Mouse (Mus musculus) forebrain, postnatal 0 days (tissue): ENCODE measurements around the gene Ddb1. TPM values are rescaled to one million over a fixed set of nuclear protein-coding genes. Genes with fewer than 3 reads are reported as not detected.

Source experiments
- ATAC-seq: fragments of 200-750 bp; cut with Nextera tagmentation; 2 replicates; pipeline ENCODE4 v1.8.0; 2017; ENCODE audit warnings: mild to moderate bottlenecking, moderate library complexity
- DNase-seq: peaks from one replicate; pipeline ENCODE4 v3.0.0-alpha.2; 2015
- H3K27ac ChIP-seq: fragments of 300-500 bp; sonication (generic); 2 replicates; pipeline ENCODE4 v1.5.1; 2014; ENCODE audit warnings: low read depth, mild to moderate bottlenecking, antibody characterized with exemption, low read length, moderate library complexity, mixed read lengths
- H3K27me3 ChIP-seq: fragments of 300-500 bp; sonication (generic); 2 replicates; pipeline ENCODE4 v1.6.1; 2014; ENCODE audit warnings: mild to moderate bottlenecking, low read length, mixed read lengths; ENCODE audit not compliant: insufficient read depth
- H3K36me3 ChIP-seq: fragments of 300-500 bp; sonication (generic); 2 replicates; pipeline ENCODE4 v1.6.1; 2014; ENCODE audit warnings: mild to moderate bottlenecking, moderate library complexity; ENCODE audit not compliant: insufficient read depth
- H3K4me1 ChIP-seq: fragments of 300-500 bp; sonication (generic); 2 replicates; pipeline ENCODE4 v1.6.1; 2014; ENCODE audit warnings: antibody characterized with exemption; ENCODE audit not compliant: insufficient read depth
- H3K4me2 ChIP-seq: fragments of 300-500 bp; sonication (generic); 2 replicates; pipeline ENCODE4 v1.6.1; 2014; ENCODE audit warnings: low read depth, mild to moderate bottlenecking, moderate library complexity
- H3K4me3 ChIP-seq: fragments of 300-500 bp; sonication (generic); 2 replicates; pipeline ENCODE4 v1.5.1; 2014; ENCODE audit warnings: low read depth, low read length, mixed read lengths
- H3K9ac ChIP-seq: fragments of 300-500 bp; sonication (generic); 2 replicates; pipeline ENCODE4 v1.6.1; 2014; ENCODE audit warnings: mild to moderate bottlenecking
- H3K9me3 ChIP-seq: fragments of 300-500 bp; sonication (generic); 2 replicates; pipeline ENCODE4 v1.6.1; 2016; ENCODE audit warnings: low read length
- CTCF ChIP-seq: sonication (generic); IDR thresholded peaks from 2 replicates; pipeline ENCODE4 v1.5.1; 2016; ENCODE audit warnings: antibody characterized with exemption, control low read depth, low read depth
- WGBS: fragments of 180-500 bp; shearing (Covaris S2); extraction: QIAGEN DNeasy Blood & Tissue Kit; methylation state at CpG from one replicate; pipeline ENCODE4 v1.1.7; 2014; 5-methylcytosine and 5-hydroxymethylcytosine counted together
- polyA plus RNA-seq: library from polyadenylated mRNA; unstranded; fragments of >200 nt; fragmentation: Nextera tagmentation; extraction: Ambion mirVana; gene quantifications from 2 replicates; pipeline ENCODE4 v1.2.1, GENCODE M21; 2015
- total RNA-seq: library from RNA; depleted of rRNA; stranded (reverse); fragments of >200 nt; gene quantifications from 2 replicates; pipeline ENCODE4 v1.2.3, GENCODE M21; 2014

Ddb1 gene
- total and polyA plus RNA-seq, 2 experiments from 2014 or later, result 145 to 273 TPM

DNA sequence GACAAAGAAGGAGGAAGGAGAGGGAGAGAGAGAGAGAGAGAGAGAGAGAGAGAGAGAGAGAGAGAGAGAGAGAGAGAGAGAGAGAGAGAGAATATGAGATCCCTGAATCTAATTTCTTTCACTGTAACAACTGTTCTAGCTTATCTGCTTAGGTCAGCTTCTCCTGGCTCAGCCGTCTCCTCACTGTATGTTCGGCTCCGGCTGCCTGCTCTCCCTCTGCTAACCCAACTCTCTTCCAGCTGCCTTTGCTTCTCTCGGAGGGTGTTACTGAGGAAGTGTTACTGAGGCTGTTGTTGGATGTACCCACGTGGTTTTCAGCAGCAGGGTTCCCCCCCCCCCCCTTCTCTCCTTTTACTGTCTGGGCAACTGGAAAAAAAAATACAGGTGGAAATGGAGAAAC lies 35.0 kb downstream of the Ddb1 start:
- TF ChIP-seq CTCF, result no peak
- ATAC-seq, result peak; percentile 57
- 21% methylated on average over 5 of the region's 5 CpGs for WGBS
- H3K4me3 ChIP-seq, result no peak overlapping the region
- H3K9me3 ChIP-seq, result no peaks in the 10 kb centered on the region
- H3K27ac ChIP-seq, result no peak overlapping the region
- no peak overlapping the region for H3K9ac ChIP-seq
- H3K4me2 ChIP-seq, result no peak overlapping the region
- peaks cover 3% of the 10 kb centered on the region; the same call in 1 of the 2 replicates for H3K4me1 ChIP-seq
- DNase-seq, result no peak
- H3K27me3 ChIP-seq, result no peaks in the 10 kb centered on the region
- no peaks in the 10 kb centered on the region for H3K36me3 ChIP-seq

DNA sequence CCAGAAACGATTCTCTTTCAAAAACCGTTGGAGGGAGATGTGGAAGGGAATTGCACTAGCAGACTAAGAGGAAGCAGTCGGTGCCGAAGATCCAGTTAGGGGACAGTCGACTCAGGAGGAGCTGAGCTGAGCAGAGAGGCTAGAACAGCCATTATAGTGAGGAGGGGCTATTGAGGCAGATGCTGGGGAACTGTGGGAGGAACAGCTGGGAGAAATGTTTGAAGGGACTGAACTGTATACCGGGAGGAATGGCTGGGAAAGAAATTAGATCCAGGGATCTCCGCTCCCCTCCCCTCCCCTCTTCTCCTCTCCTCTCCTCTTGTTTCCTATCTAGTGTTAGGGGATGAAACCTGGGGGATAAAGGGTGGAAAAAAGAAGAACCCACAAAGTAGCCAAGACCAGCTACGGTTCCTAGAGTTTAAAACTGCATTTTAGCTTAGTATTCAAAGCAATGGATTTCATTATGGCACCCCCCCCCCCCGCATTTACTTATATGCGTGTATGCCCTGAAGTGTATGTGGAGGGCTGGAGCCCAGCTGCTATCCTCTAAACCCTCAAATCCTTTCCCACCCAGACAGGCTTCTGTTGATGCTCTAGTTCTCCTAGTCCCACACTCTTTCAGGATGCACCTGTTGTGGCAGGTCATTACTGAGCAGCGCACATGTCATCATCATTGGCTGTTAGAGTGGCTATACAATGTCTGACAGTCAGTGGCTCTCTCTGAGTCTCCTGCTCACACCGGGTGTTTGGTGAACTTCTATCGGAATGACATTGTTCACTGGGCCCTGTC lies 35.7 kb downstream of the Ddb1 start:
- H3K27me3 ChIP-seq, result no peaks in the 10 kb centered on the region
- no peak overlapping the region for H3K4me2 ChIP-seq
- H3K27ac ChIP-seq, result no peak overlapping the region
- no peak overlapping the region for H3K4me3 ChIP-seq
- no peaks in the 10 kb centered on the region for H3K4me1 ChIP-seq
- H3K9me3 ChIP-seq, result no peaks in the 10 kb centered on the region
- 0 out of 2 replicates have a peak, but pooled peaks have one; percentile 38 for ATAC-seq
- TF ChIP-seq CTCF, result no peak
- H3K9ac ChIP-seq, result no peak overlapping the region
- no peaks in the 10 kb centered on the region for H3K36me3 ChIP-seq
- 52% methylated on average over 13 of the region's 13 CpGs for WGBS
- no peak for DNase-seq

DNA sequence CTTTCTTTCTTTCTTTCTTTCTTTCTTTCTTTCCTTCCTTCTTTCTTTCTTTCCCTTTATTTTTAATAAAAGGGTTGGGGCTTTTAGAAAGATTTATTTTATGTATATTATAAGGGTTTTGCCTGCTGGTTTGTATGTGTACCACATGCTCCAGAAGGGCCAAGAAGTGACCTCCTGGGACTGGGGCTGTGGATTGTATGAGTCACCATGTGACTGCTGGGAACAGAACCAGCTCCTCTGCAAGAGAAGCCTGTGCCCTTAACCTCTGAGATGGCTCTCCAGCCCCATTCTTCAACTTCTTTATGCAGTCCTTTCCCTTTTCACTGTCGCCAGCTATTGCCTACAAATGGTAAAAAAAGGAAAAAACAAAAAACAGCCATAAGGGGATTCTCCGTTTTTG lies 40.5 kb downstream of the Ddb1 start:
- ATAC-seq (no peak), DNase-seq (no peak)
- no peaks in the 10 kb centered on the region for H3K27me3 ChIP-seq
- no peak overlapping the region for H3K4me3 ChIP-seq
- TF ChIP-seq CTCF, result no peak
- H3K4me1 ChIP-seq, result no peaks in the 10 kb centered on the region
- no peak overlapping the region for H3K4me2 ChIP-seq
- no peaks in the 10 kb centered on the region for H3K36me3 ChIP-seq
- no peaks in the 10 kb centered on the region for H3K9me3 ChIP-seq
- H3K9ac ChIP-seq, result no peak overlapping the region
- no peak overlapping the region for H3K27ac ChIP-seq
- 91% methylated on average over 2 of the region's 2 CpGs for WGBS

DNA sequence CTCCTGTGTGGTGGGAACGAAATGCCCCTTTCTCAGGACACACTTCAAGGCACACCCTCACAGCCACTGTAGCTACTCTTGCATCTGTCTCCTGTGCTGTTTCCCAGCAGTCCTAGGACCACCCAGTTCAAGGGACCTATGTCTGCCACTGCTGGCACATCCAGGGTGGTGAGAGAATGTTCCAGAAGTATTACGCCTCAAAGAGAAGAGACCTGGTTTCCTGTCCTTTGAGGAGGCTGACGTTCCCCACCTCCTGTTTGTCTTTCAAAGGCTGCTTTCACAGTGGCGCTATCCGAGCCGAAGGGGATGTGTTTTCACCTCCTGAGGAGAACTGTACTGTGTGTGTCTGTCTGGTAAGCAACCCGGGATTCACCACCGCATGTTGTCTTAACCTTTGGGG lies 43.0 kb downstream of the Ddb1 start:
- H3K36me3 ChIP-seq, result no peaks in the 10 kb centered on the region
- TF ChIP-seq CTCF, result no peak
- no peak overlapping the region for H3K4me2 ChIP-seq
- H3K27ac ChIP-seq, result no peak overlapping the region
- H3K4me3 ChIP-seq, result no peak overlapping the region
- no peak overlapping the region for H3K9ac ChIP-seq
- 75% methylated on average over 8 of the region's 8 CpGs for WGBS
- ATAC-seq (no peak), DNase-seq (no peak)
- no peaks in the 10 kb centered on the region for H3K4me1 ChIP-seq
- H3K27me3 ChIP-seq, result no peaks in the 10 kb centered on the region
- H3K9me3 ChIP-seq, result no peaks in the 10 kb centered on the region

DNA sequence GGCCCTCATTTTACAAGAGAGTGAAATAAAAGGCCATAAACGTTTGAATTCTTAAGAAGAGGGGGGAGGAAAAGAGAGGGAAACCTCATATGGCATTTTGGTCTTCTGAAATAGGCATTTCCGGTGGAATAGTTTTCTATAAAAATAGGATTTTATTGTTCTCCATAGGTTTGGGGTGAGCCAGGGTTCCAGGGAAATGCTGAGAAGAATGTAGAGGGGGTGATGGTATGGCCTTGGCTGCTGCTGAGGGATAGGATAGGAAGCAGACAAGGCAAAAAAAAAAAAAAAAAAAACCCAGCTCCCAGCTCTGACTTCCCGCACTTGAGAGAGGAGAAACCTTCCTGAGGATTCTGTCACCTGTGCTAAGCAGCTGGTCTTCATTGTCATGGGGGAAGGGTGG lies 50.9 kb downstream of the Ddb1 start:
- Histone ChIP-seq H3K4me3 (no peak overlapping the region), H3K36me3 (no peaks in the 10 kb centered on the region), H3K9me3 (no peaks in the 10 kb centered on the region), H3K4me2 (no peak overlapping the region), H3K27me3 (no peaks in the 10 kb centered on the region), H3K9ac (no peak overlapping the region), H3K4me1 (no peaks in the 10 kb centered on the region), H3K27ac (no peak overlapping the region)
- DNase-seq (no peak), ATAC-seq (no peak)
- TF ChIP-seq CTCF, result no peak
- 58% methylated on average over 3 of the region's 3 CpGs for WGBS

DNA sequence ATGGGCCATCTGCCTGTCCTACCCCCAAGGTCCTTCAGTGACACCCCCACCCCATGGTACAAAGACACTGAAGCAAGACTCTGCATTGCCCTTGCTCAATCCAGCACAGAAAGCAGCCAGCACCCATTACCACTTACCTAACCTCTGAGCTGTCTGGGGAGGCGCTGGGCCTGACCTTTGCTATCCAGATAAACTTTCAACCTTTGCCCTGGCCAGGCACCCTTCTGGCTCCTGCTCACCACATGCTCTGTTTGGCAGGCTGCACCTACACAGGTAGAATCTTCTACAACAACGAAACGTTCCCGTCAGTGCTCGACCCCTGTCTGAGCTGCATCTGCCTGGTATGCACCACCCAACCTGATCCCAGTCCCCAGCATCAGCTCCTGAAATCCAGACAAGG lies 52.6 kb downstream of the Ddb1 start:
- Histone ChIP-seq H3K9me3 (no peaks in the 10 kb centered on the region), H3K27me3 (no peaks in the 10 kb centered on the region), H3K4me1 (no peaks in the 10 kb centered on the region), H3K27ac (no peak overlapping the region), H3K4me2 (no peak overlapping the region), H3K9ac (no peak overlapping the region), H3K4me3 (no peak overlapping the region), H3K36me3 (no peaks in the 10 kb centered on the region)
- no peak for TF ChIP-seq CTCF
- DNase-seq (no peak), ATAC-seq (no peak)
- WGBS, result 85% methylated on average over 5 of the region's 5 CpGs

DNA sequence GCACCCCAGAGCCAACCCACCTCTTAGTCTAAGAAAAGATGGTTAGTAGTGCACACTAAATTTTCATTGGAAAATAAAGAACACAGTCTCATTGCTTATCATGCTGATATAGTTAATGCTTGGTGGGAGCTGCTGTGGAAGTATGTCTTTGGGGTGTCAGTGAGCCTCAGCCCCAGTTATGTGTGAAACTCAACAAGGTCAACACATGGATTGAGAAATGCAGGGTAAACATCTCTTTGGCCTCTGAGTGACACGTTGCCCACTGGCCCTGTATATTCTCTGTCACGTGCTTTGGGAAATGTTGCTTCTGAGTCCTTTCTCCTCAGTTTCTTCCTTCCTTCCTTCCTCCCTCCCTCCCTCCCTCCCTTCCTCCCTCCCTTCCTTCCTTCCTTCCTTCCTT lies 53.3 kb downstream of the Ddb1 start:
- TF ChIP-seq CTCF, result no peak
- Histone ChIP-seq H3K4me2 (no peak overlapping the region), H3K9ac (no peak overlapping the region), H3K27ac (no peak overlapping the region), H3K9me3 (no peaks in the 10 kb centered on the region), H3K4me1 (no peaks in the 10 kb centered on the region), H3K27me3 (no peaks in the 10 kb centered on the region), H3K36me3 (no peaks in the 10 kb centered on the region), H3K4me3 (no peak overlapping the region)
- 78% methylated on average over 2 of the region's 2 CpGs for WGBS
- DNase-seq (no peak), ATAC-seq (no peak)
